Mouse (Mus musculus) hindbrain, embryonic 10.5 days (tissue): ENCODE results near the gene Teddm2. TPM values are rescaled to one million over a fixed set of nuclear protein-coding genes. Genes with fewer than 3 reads are reported as not detected.

ENCODE experiments used
- DNase-seq: peaks from one replicate; pipeline ENCODE4 v3.0.0-alpha.2; 2017; ENCODE audit warnings: low spot score
- H3K27ac ChIP-seq: fragments of 300-500 bp; sonication (generic); 2 replicates; pipeline ENCODE4 v1.5.1; 2016; ENCODE audit warnings: mild to moderate bottlenecking, moderate library complexity
- H3K27me3 ChIP-seq: fragments of 300-500 bp; sonication (generic); 2 replicates; pipeline ENCODE4 v1.6.1; 2016; ENCODE audit warnings: mild to moderate bottlenecking; ENCODE audit not compliant: poor library complexity, insufficient read depth, severe bottlenecking
- H3K36me3 ChIP-seq: fragments of 300-500 bp; sonication (generic); 2 replicates; pipeline ENCODE4 v1.6.1; 2016; ENCODE audit warnings: mild to moderate bottlenecking, moderate library complexity
- H3K4me1 ChIP-seq: fragments of 300-500 bp; sonication (generic); replicated peaks from 2 replicates; pipeline ENCODE4 v1.6.1; 2016; ENCODE audit warnings: mild to moderate bottlenecking
- H3K4me3 ChIP-seq: fragments of 300-500 bp; sonication (generic); 2 replicates; pipeline ENCODE4 v1.5.1; 2016; ENCODE audit warnings: mild to moderate bottlenecking, moderate library complexity
- H3K9me3 ChIP-seq: fragments of 300-500 bp; sonication (generic); 2 replicates; pipeline ENCODE4 v1.6.1; 2016; ENCODE audit warnings: mild to moderate bottlenecking, moderate library complexity
- WGBS: fragments of 180-500 bp; shearing (Covaris S2); methylation state at CpG from one replicate; pipeline ENCODE4 v1.1.7; 2016; 5-methylcytosine and 5-hydroxymethylcytosine counted together
- polyA plus RNA-seq: library from polyadenylated mRNA; unstranded; fragments of >200 nt; fragmentation: Nextera tagmentation; extraction: Ambion mirVana; gene quantifications from 2 replicates; pipeline ENCODE4 v1.2.1, GENCODE M21; 2016

Teddm2 gene
- polyA plus RNA-seq, 1 experiment from 2014 or later: 0.56 TPM

DNA sequence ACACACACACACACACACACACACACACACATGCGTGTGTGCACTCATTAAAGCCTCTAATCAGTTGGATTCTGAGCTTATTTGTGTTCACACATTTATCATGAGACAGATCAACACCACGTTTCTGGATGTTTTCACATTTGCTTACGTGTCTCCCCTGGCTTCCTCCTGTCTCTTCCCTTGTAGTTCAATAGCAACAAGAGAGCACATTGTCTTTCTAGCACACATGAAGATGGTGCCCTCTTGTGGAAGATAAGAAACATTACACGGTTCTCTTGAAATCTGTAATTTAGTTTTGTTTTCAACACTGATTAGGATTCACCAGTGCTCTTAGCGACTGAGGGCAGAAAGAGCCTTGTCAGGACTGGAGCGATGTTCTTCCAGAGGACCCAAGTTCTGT is 53.2 kb downstream of the Teddm2 start:
- 30% methylated on average over 6 of the region's 6 CpGs for WGBS
- H3K9me3 ChIP-seq: no peaks in the 10 kb centered on the region
- H3K27me3 ChIP-seq: no peaks in the 10 kb centered on the region
- no peaks in the 10 kb centered on the region for H3K36me3 ChIP-seq
- H3K4me3 ChIP-seq: no peak overlapping the region
- no peaks in the 10 kb centered on the region for H3K4me1 ChIP-seq
- H3K27ac ChIP-seq: no peak overlapping the region
- DNase-seq: no peak

GRCm38 (mm10) chr1:153846420-153846819 is 53.6 kb downstream of the Teddm2 start:
- Histone ChIP-seq H3K4me3 (no peak overlapping the region), H3K36me3 (no peaks in the 10 kb centered on the region), H3K27ac (no peak overlapping the region), H3K4me1 (no peaks in the 10 kb centered on the region), H3K27me3 (no peaks in the 10 kb centered on the region), H3K9me3 (no peaks in the 10 kb centered on the region)
- DNase-seq: no peak
- WGBS: 90% methylated on average over 7 of the region's 7 CpGs

- no peak for DNase-seq
- Histone ChIP-seq H3K27ac (no peak within 1 kb of the TSS), H3K36me3 (no peaks in the 10 kb centered on the region), H3K4me1 (no peaks in the 10 kb centered on the region), H3K9me3 (no peaks in the 10 kb centered on the region), H3K27me3 (no peaks in the 10 kb centered on the region), H3K4me3 (no peak within 1 kb of the TSS)
- 97% methylated on average over 8 of the region's 8 CpGs for WGBS
Observed at GRCm38 (mm10) chr1:153844042-153844441, 56.0 kb downstream of the Teddm2 start, which contains the start of gene Rgsl1. Rgsl1 (minus strand) TSS chr1:153844142.

DNA sequence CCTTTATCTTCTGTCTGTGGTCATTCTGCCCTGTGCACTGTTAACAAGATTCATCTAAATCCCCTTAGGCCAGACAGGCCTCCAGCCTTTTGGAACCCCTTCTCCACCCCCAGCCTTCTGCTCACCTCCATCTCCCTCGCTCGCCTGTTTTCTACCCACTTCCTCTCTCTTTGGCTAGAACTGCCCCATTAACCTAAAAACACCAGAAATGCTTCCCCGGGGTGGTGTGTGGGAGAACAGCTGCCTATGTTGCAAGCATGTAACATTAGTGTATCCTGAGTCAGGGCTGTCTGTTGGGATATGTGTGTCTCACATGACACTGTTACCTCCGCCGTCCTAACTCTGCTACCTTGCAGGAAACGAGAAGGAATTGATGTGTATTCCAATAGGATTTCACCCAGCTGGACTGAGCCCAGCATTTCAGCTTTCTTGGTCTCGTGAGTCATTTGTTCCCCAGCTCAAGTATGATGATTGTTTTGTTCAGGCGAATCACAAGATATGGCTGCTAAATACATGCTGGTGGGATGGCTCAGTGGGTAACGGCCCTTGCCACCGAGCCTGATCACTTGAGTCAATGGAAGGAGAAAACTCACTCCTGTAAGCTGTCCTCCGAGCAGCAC is 57.8 kb downstream of the Teddm2 start:
- Histone ChIP-seq H3K27me3 (no peaks in the 10 kb centered on the region), H3K27ac (no peak overlapping the region), H3K36me3 (no peaks in the 10 kb centered on the region), H3K9me3 (no peaks in the 10 kb centered on the region), H3K4me3 (no peak overlapping the region), H3K4me1 (no peaks in the 10 kb centered on the region)
- DNase-seq: no peak
- 90% methylated on average over 11 of the region's 11 CpGs for WGBS

DNA sequence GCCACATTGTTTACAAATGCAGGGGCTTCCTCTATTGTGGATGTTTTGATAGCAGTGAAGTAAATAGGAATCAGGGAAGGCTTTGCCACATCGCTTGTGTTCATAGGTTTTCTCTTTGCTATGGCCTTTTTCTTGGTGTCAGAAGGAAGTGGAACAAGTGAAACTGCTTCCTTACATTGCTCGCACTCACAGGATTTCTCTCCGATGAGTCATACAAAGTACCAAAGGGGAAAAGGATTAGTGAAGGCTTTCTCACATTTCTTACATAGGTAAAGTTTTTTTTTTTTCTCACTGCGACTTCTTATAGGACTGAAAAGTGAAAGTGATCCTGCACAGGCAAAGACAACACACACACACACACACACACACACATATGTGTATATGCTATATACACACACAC is 64.0 kb downstream of the Teddm2 start:
- Histone ChIP-seq H3K27me3 (no peaks in the 10 kb centered on the region), H3K9me3 (no peaks in the 10 kb centered on the region), H3K4me1 (no peaks in the 10 kb centered on the region), H3K4me3 (no peak overlapping the region), H3K36me3 (no peaks in the 10 kb centered on the region), H3K27ac (no peak overlapping the region)
- WGBS: 87% methylated on average over 4 of the region's 4 CpGs
- DNase-seq: no peak

GRCm38 (mm10) chr1:153830746-153831145 is 69.3 kb downstream of the Teddm2 start:
- H3K4me3 ChIP-seq: no peak overlapping the region
- H3K4me1 ChIP-seq: no peaks in the 10 kb centered on the region
- no peaks in the 10 kb centered on the region for H3K36me3 ChIP-seq
- H3K9me3 ChIP-seq: no peaks in the 10 kb centered on the region
- 84% methylated on average over 4 of the region's 4 CpGs for WGBS
- DNase-seq: no peak
- no peak overlapping the region for H3K27ac ChIP-seq
- no peaks in the 10 kb centered on the region for H3K27me3 ChIP-seq

GRCm38 (mm10) chr1:153820216-153820615 is 79.8 kb downstream of the Teddm2 start:
- WGBS: 91% methylated on average over 3 of the region's 3 CpGs
- no peaks in the 10 kb centered on the region for H3K27me3 ChIP-seq
- H3K4me3 ChIP-seq: no peak overlapping the region
- no peak for DNase-seq
- H3K27ac ChIP-seq: no peak overlapping the region
- H3K36me3 ChIP-seq: no peaks in the 10 kb centered on the region
- peaks cover 3% of the 10 kb centered on the region; the same call in 1 of the 2 replicates for H3K9me3 ChIP-seq
- H3K4me1 ChIP-seq: no peaks in the 10 kb centered on the region

GRCm38 (mm10) chr1:153814278-153814677 is 85.8 kb downstream of the Teddm2 start:
- Histone ChIP-seq H3K36me3 (no peaks in the 10 kb centered on the region), H3K4me1 (no peaks in the 10 kb centered on the region), H3K4me3 (no peak overlapping the region), H3K9me3 (peaks cover 3% of the 10 kb centered on the region; the same call in 1 of the 2 replicates), H3K27ac (no peak overlapping the region), H3K27me3 (no peaks in the 10 kb centered on the region)
- no peak for DNase-seq
- 61% methylated on average over 2 of the region's 2 CpGs for WGBS

GRCm38 (mm10) chr1:153807390-153807993 is 92.5 kb downstream of the Teddm2 start:
- no peaks in the 10 kb centered on the region for H3K36me3 ChIP-seq
- H3K4me1 ChIP-seq: no peaks in the 10 kb centered on the region
- H3K9me3 ChIP-seq: no peaks in the 10 kb centered on the region
- no peaks in the 10 kb centered on the region for H3K27me3 ChIP-seq
- H3K27ac ChIP-seq: no peak overlapping the region
- WGBS: 54% methylated on average over 13 of the region's 13 CpGs
- DNase-seq: peak; percentile 38
- H3K4me3 ChIP-seq: no peak overlapping the region

DNA sequence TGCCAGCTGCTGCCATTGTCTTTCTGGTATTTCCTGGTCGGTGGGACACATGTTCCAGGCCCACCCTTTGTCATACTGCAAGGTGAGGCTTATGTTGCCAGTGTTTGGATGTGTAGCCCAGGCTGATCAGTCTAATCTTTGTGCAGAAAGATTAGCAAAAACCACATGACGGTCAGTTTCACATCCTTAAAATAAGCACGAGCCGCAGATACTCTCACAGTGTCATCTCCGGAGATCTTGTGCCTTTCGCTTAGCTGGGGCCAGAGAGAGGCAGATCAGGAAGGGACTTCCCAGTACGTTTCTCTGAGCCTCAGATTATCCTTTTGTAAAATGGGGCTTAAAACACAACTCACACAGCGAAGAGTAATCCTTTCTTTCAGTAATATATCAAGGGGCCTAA is 96.5 kb downstream of the Teddm2 start:
- WGBS: 83% methylated on average over 8 of the region's 8 CpGs
- no peaks in the 10 kb centered on the region for H3K27me3 ChIP-seq
- H3K9me3 ChIP-seq: no peaks in the 10 kb centered on the region
- H3K4me1 ChIP-seq: no peaks in the 10 kb centered on the region
- H3K4me3 ChIP-seq: no peak overlapping the region
- H3K36me3 ChIP-seq: no peaks in the 10 kb centered on the region
- H3K27ac ChIP-seq: no peak overlapping the region
- DNase-seq: no peak

GRCm38 (mm10) chr1:153802691-153803090 is 97.3 kb downstream of the Teddm2 start:
- Histone ChIP-seq H3K9me3 (no peaks in the 10 kb centered on the region), H3K36me3 (no peaks in the 10 kb centered on the region), H3K27me3 (no peaks in the 10 kb centered on the region), H3K4me3 (no peak overlapping the region), H3K4me1 (no peaks in the 10 kb centered on the region), H3K27ac (no peak overlapping the region)
- 92% methylated on average over 7 of the region's 7 CpGs for WGBS
- no peak for DNase-seq
